Mouse (Mus musculus): ENCODE measurements at regions not wholly inside any gene's neighbourhood (a gene's known extent, or its start where the extent isn't known, plus 50 kb on each side); places are given as distances from the start of the nearest gene placed in this dataset.

GRCm38 (mm10) chr15:93710493-93711149 is 114.9 kb upstream of the Prickle1 start:
- H3K27ac ChIP-seq: no peak overlapping the region
- H3K9me3 ChIP-seq (ENCODE audit: low read length): no peaks in the 10 kb centered on the region
- WGBS: 90% methylated on average over 15 of the region's 15 CpGs
- DNase-seq (ENCODE audit: low spot score) (no peak), ATAC-seq (no peak)
- TF ChIP-seq CTCF (IDR thresholded peaks at IDR 0.05; ENCODE audit: low read depth): no peak
- H3K4me3 ChIP-seq (ENCODE audit: low read length): no peak overlapping the region
- H3K4me2 ChIP-seq (ENCODE audit: low read depth, low read length): no peak overlapping the region
- H3K4me1 ChIP-seq (ENCODE audit: insufficient read depth, low read length): no peaks in the 10 kb centered on the region
- no peaks in the 10 kb centered on the region for H3K36me3 ChIP-seq (ENCODE audit: insufficient read depth, low read length)
- no peaks in the 10 kb centered on the region for H3K27me3 ChIP-seq (ENCODE audit: insufficient read depth, low read length)
- no peak overlapping the region for H3K9ac ChIP-seq (replicated peaks; ENCODE audit: low read length)

GRCm38 (mm10) chr15:93706366-93706930 is 110.8 kb upstream of the Prickle1 start:
- H3K9ac ChIP-seq (replicated peaks; ENCODE audit: low read length): no peak overlapping the region
- H3K4me3 ChIP-seq (ENCODE audit: low read length): no peak overlapping the region
- H3K27ac ChIP-seq: no peak overlapping the region
- ATAC-seq (no peak), DNase-seq (ENCODE audit: low spot score) (no peak)
- no peaks in the 10 kb centered on the region for H3K36me3 ChIP-seq (ENCODE audit: insufficient read depth, low read length)
- no peaks in the 10 kb centered on the region for H3K9me3 ChIP-seq (ENCODE audit: low read length)
- H3K4me1 ChIP-seq (ENCODE audit: insufficient read depth, low read length): no peaks in the 10 kb centered on the region
- WGBS: 73% methylated on average over 11 of the region's 11 CpGs
- no peaks in the 10 kb centered on the region for H3K27me3 ChIP-seq (ENCODE audit: insufficient read depth, low read length)
- no peak overlapping the region for H3K4me2 ChIP-seq (ENCODE audit: low read depth, low read length)
- TF ChIP-seq CTCF (IDR thresholded peaks at IDR 0.05; ENCODE audit: low read depth): no peak

- no peak for TF ChIP-seq CTCF (IDR thresholded peaks at IDR 0.05; ENCODE audit: low read depth)
- Histone ChIP-seq H3K27ac (no peak overlapping the region), H3K4me1 (ENCODE audit: insufficient read depth, low read length) (no peaks in the 10 kb centered on the region), H3K4me3 (ENCODE audit: low read length) (no peak overlapping the region), H3K36me3 (ENCODE audit: insufficient read depth, low read length) (no peaks in the 10 kb centered on the region), H3K27me3 (ENCODE audit: insufficient read depth, low read length) (no peaks in the 10 kb centered on the region), H3K4me2 (ENCODE audit: low read depth, low read length) (no peak overlapping the region), H3K9me3 (ENCODE audit: low read length) (no peaks in the 10 kb centered on the region), H3K9ac (replicated peaks; ENCODE audit: low read length) (no peak overlapping the region)
- DNase-seq (ENCODE audit: low spot score): no peak
- WGBS: 86% methylated on average over 4 of the region's 4 CpGs
- no peak for ATAC-seq
Measured at GRCm38 (mm10) chr15:93705651-93706050, 110.0 kb upstream of the Prickle1 start.

- no peaks in the 10 kb centered on the region for H3K9me3 ChIP-seq (ENCODE audit: low read length)
- TF ChIP-seq CTCF (IDR thresholded peaks at IDR 0.05; ENCODE audit: low read depth): no peak
- H3K4me3 ChIP-seq (ENCODE audit: low read length): no peak overlapping the region
- H3K4me2 ChIP-seq (ENCODE audit: low read depth, low read length): no peak overlapping the region
- no peaks in the 10 kb centered on the region for H3K36me3 ChIP-seq (ENCODE audit: insufficient read depth, low read length)
- H3K27me3 ChIP-seq (ENCODE audit: insufficient read depth, low read length): no peaks in the 10 kb centered on the region
- no peak for ATAC-seq
- H3K27ac ChIP-seq: no peak overlapping the region
- 94% methylated on average over 1 of the region's 1 CpGs for whole genome bisulfite sequencing
- no peaks in the 10 kb centered on the region for H3K4me1 ChIP-seq (ENCODE audit: insufficient read depth, low read length)
- H3K9ac ChIP-seq (replicated peaks; ENCODE audit: low read length): no peak overlapping the region
- no peak for DNase-seq (ENCODE audit: low spot score)
Measured at GRCm38 (mm10) chr15:93705109-93705508, 109.4 kb upstream of the Prickle1 start.

GRCm38 (mm10) chr15:93701017-93701416 is 105.3 kb upstream of the Prickle1 start:
- ATAC-seq: no peak
- DNase-seq (ENCODE audit: low spot score): peak; percentile 20
- no peaks in the 10 kb centered on the region for H3K9me3 ChIP-seq (ENCODE audit: low read length)
- H3K27me3 ChIP-seq (ENCODE audit: insufficient read depth, low read length): no peaks in the 10 kb centered on the region
- TF ChIP-seq CTCF (IDR thresholded peaks at IDR 0.05; ENCODE audit: low read depth): no peak
- no peak overlapping the region for H3K27ac ChIP-seq
- no peak overlapping the region for H3K4me3 ChIP-seq (ENCODE audit: low read length)
- no peak overlapping the region for H3K4me2 ChIP-seq (ENCODE audit: low read depth, low read length)
- H3K4me1 ChIP-seq (ENCODE audit: insufficient read depth, low read length): no peaks in the 10 kb centered on the region; the same call in 1 of the 2 replicates
- no peak overlapping the region for H3K9ac ChIP-seq (replicated peaks; ENCODE audit: low read length)
- no peaks in the 10 kb centered on the region for H3K36me3 ChIP-seq (ENCODE audit: insufficient read depth, low read length)
- WGBS: 36% methylated on average over 10 of the region's 10 CpGs

GRCm38 (mm10) chr15:93699971-93700370 is 104.3 kb upstream of the Prickle1 start:
- Histone ChIP-seq H3K27me3 (ENCODE audit: insufficient read depth, low read length) (no peaks in the 10 kb centered on the region), H3K4me2 (ENCODE audit: low read depth, low read length) (no peak overlapping the region), H3K27ac (no peak overlapping the region), H3K36me3 (ENCODE audit: insufficient read depth, low read length) (no peaks in the 10 kb centered on the region), H3K4me3 (ENCODE audit: low read length) (no peak overlapping the region), H3K9ac (replicated peaks; ENCODE audit: low read length) (no peak overlapping the region), H3K9me3 (ENCODE audit: low read length) (no peaks in the 10 kb centered on the region), H3K4me1 (ENCODE audit: insufficient read depth, low read length) (no peaks in the 10 kb centered on the region; the same call in 1 of the 2 replicates)
- ATAC-seq (0 out of 2 replicates have a peak, but pooled peaks have one; percentile 62), DNase-seq (ENCODE audit: low spot score) (peak; percentile 77)
- TF ChIP-seq CTCF (IDR thresholded peaks at IDR 0.05; ENCODE audit: low read depth): peak; percentile 68
- WGBS: 41% methylated on average over 9 of the region's 9 CpGs

- no peak overlapping the region for H3K9ac ChIP-seq (replicated peaks; ENCODE audit: low read length)
- H3K4me3 ChIP-seq (ENCODE audit: low read length): no peak overlapping the region
- H3K27me3 ChIP-seq (ENCODE audit: insufficient read depth, low read length): no peaks in the 10 kb centered on the region
- H3K9me3 ChIP-seq (ENCODE audit: low read length): no peaks in the 10 kb centered on the region
- no peaks in the 10 kb centered on the region; the same call in 1 of the 2 replicates for H3K4me1 ChIP-seq (ENCODE audit: insufficient read depth, low read length)
- DNase-seq (ENCODE audit: low spot score): no peak
- H3K27ac ChIP-seq: no peak overlapping the region
- WGBS: 27% methylated on average over 10 of the region's 10 CpGs
- no peak for TF ChIP-seq CTCF (IDR thresholded peaks at IDR 0.05; ENCODE audit: low read depth)
- no peak for ATAC-seq
- H3K4me2 ChIP-seq (ENCODE audit: low read depth, low read length): peak overlapping the region; percentile 31; the same call in 1 of the 2 replicates
- H3K36me3 ChIP-seq (ENCODE audit: insufficient read depth, low read length): no peaks in the 10 kb centered on the region
Measured at GRCm38 (mm10) chr15:93698182-93698822, 102.6 kb upstream of the Prickle1 start.
